Mouse (Mus musculus) gastrocnemius, postnatal 25 days (tissue): ENCODE results near the gene Ablim1. TPM values are rescaled to one million over a fixed set of nuclear protein-coding genes. Genes with fewer than 3 reads are reported as not detected.

Experiments used
- DNase-seq: peaks from one replicate; pipeline ENCODE4 v3.0.0; 2022
- total RNA-seq, 2 experiments: library from RNA; stranded (reverse); gene quantifications; 1 replicate in 1 of 2; 2 replicates in 1 of 2; pipeline ENCODE4 v1.2.3; 2021

The Ablim1 gene
- total RNA-seq, 2 experiments from 2014 or later: 37.6 to 41.4 TPM

DNA sequence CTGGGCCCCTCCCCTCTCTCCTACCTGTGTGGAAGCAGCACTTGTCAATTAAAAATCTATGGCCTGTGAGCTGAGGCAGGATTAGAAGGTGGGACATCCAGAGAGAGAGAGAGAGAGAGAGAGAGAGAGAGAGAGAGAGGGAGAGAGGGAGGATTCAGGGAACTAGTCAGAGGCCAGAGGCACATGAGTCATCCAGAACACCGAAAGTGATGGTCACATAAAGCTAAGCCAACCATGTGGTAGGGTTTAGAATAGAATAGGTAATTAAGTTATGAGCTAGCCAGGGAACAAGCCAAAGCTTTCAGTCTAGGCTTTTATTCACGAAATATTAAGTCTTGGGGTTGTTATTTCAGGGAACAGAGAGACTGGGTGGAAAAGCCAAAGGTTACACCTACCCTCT lies 10.1 kb downstream of the Ablim1 start:
- DNase-seq: no peak

- peak; percentile 40 for DNase-seq
Observed at GRCm38 (mm10) chr19:57301961-57302395, 12.7 kb downstream of the Ablim1 start.

- DNase-seq: no peak
Observed at GRCm38 (mm10) chr19:57298006-57298405, 16.7 kb downstream of the Ablim1 start.

DNA sequence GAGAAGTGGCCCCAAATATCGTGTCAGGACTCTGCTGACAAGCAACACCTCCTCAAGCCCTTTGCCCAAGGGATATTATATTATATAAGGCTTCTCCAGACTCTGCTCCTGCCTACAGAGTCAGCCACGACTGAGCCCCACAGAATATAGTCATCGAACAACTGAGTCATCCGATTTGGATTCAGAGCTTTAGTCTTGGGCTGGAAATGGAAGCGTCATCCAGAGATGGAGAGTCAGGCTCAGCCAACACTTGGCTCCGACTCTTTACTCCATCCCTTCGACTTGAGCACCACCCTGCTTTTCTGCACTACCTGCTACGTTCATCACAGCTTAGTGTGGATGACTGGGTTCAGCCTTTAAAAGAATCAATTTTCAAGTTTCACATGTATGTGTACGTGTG lies 17.3 kb downstream of the Ablim1 start:
- DNase-seq: peak; percentile 38

DNA sequence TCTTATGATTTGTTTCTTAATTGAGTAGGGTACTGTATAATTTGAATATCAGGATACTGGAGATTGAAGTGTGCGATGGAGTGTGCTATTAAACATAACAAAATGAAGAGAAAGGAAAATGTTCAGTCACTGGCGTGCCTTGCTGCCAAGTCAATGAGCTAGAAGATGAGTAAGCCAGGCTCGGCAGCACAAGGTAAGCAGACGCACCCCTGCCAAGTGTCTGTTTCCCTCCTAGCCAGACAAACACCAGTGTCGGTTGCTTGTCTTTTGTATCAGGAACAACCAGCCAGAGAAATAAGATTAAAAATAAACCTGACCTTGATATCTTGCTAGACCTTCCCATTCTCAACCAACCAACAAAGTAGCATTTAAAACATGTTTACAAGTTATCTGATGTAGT lies 18.2 kb downstream of the Ablim1 start:
- DNase-seq: peak; percentile 45

DNA sequence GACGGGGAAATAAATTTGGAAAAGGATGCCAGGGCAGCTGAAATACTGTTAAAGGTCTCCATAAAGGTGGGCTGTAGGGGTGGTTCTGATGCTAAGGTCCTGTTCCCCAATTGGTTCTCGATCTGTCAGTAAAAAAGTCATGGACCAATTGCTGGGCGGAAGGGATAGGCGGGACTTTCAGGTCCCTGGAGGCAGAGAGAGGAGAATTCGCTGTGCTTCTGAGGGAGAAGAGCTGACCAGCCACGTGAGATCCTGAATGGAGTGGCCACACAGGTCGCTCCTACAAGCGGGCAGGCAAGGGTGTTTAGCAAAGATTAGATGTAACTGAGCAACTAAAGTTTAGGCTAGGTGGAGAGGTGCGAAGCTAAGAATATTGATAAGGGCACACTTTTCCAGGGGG lies 19.2 kb downstream of the Ablim1 start:
- no peak for DNase-seq

DNA sequence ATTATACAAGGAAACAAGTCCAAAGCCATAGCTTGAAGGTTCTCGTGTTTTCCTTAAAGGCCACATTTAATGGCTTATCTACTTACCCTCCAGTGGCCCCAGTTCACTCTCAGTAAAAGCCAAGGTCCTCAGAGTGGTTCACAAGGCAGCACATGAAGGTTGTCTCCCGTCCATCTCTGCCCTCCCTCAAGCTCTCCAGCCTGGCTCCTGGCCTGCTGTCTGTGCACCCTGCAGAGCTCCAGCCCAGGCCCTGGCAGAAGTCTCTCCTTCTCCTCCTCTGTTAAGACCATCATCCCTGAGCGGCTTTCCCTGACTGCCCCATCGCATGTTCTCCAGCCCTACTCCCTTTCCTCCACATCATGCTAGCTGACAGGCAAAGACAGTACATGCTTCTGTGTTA lies 20.4 kb downstream of the Ablim1 start:
- no peak for DNase-seq

DNA sequence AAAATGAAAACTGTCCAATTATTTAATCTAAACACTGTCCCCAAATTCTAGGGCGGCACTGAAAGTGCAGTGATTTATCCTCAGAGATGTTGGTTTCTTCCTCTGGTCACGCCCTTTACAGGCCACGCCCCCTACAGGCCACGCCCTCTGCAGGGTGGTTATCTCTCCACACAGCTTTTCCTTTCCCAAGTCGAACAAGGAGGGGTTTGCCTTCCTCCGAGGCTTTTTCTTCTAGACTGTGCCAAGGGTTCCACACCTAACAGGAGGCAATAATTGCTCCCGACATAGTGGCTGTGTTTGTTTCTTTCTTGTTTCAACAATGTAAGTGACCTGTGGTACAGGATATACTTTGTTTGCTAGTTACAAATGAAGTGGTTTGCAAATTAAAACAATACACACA lies 21.0 kb downstream of the Ablim1 start:
- peak; percentile 71 for DNase-seq

DNA sequence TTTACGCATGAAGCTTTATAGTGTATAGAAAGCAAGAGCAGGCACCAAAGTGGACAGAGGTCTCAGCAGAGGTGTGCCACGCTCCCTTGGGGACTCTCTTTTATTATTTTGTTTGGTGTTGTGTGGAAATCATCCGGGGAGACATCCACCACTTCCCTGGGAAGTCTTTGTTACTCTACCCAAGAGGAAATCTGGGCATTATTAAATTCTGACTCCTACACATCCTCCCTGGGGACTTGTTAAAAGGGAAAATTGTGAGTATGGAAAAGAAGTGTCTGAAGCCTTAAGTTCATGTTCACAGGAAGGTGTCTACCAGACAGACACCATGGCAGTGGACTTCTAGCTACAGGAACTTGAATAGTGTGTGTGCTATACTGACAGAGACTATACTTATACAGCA lies 31.4 kb downstream of the Ablim1 start:
- DNase-seq: no peak

DNA sequence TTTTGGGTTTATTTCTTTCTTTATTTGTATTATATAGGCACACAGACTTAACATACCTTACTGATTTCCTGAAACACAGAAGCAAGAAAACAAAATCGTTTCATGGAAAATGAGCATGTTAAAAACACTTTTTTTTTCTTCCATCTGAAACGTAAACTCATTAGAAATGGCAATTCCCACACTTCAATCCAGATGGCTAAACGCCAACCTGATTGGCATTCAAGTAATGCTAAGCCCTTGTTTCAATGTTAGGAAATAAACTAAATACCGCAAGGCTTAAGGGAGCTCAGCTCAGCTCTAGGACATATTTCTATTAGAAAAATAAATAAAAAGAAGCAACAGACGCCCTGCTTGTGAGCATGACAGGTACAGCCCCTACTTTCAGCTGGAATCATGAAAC lies 32.1 kb downstream of the Ablim1 start:
- DNase-seq: no peak

- no peak for DNase-seq
Observed at GRCm38 (mm10) chr19:57279666-57280065, 35.1 kb downstream of the Ablim1 start.

- no peak for DNase-seq
Observed at GRCm38 (mm10) chr19:57278263-57278662, 36.5 kb downstream of the Ablim1 start.

GRCm38 (mm10) chr19:57277010-57277409 lies 37.7 kb downstream of the Ablim1 start:
- DNase-seq: no peak

- no peak for DNase-seq
Observed at GRCm38 (mm10) chr19:57275166-57275953, 39.4 kb downstream of the Ablim1 start.

- DNase-seq: no peak
Observed at GRCm38 (mm10) chr19:57274717-57275116, 40.0 kb downstream of the Ablim1 start.

DNA sequence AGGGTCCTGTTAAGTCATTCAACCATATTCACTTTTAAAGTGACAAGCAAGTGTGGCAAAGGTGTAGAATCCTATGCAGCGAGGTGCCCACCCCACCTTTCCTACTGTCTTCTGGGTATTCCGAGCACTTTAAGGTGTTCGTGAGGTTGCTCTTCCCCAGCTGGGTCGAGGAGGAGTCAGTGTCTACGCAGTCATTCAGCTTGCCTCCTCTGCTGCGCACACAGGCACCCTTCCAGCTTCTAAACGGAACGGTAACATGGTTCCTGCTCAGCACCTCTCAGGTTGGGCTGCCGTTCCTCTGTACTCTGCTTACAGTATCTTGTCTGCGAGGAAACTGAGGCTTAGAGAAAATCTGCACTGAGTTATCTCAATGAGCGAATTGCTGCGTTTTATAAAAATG lies 40.4 kb downstream of the Ablim1 start:
- no peak for DNase-seq

DNA sequence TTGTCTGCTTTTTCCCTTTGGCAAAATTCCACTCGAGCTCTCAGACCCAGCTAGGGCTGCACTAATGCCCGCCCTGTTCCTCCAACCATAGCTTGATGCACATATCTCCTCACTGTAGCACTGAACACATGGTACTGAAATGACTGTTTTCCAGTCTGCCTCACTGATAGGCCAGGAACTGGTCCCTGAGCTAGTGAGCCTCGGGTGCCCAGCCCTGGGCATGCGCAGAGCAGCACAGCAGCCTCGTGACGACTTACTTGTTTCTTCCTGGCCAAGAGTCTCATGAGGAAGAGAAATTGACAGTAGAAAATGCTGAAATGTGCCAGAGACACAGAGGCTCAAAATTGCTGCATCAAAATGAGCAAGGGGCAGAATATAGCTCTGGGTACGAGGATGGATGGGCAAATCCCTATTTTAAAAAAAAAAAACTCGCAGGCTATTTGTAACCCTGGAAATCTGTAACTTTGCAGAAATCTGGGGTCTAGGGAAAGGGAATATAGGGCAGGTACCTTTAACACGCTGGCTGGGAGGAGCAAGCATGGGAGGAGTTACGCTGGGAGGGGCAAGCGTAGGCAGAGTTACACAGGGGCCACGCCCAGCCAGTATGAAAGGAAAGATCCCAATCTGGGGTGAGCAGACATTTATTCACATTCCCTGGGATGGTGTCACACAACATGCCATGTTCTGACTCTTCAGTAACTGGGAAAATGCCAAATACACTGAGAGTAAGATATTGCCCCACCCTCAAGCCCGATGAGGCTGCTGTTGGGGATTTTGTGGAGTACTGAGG lies 41.7 kb downstream of the Ablim1 start:
- peak; percentile 71 for DNase-seq

DNA sequence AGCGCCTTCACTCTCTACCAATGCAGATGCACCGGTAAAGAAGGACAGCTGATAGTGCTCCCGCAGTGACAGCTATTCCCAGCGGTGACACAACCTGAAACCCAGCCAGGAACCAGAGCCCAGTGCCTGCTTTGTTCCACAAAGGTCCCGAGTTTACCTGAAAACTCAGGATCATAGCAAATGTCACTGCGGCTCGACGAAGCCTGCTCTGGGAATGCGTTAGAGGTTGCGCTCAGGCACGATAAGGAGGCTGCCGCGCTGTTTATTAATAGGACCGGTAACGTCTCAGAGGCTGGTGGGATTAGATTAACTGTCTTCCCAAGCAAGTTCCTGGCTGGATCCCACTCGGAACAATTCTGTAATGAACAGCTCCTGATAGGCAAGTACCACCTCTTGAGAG lies 43.0 kb downstream of the Ablim1 start:
- DNase-seq: no peak

GRCm38 (mm10) chr19:57270711-57271110 lies 44.0 kb downstream of the Ablim1 start:
- no peak for DNase-seq

- no peak for DNase-seq
Observed at GRCm38 (mm10) chr19:57269791-57270190, 44.9 kb downstream of the Ablim1 start.

DNA sequence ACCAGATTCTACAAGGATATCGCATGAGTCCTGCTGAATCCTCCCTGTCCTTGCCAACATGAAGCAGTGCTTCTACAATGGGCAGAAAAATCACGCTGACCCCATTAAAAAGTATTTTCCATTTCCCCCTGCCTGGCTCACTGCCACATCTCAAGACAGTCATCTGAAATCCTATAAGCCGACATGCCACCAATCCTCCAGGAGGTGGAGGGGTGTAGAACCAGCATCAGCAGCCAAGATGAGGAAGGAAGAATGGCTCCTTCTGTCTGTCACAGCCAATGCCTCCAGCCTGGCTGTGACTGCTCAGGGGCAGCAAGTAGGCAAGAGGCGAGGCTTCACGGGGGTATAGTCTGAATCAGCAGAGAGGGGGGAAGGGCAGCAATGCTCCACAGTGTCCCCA lies 47.2 kb downstream of the Ablim1 start:
- no peak for DNase-seq

GRCm38 (mm10) chr19:57266374-57267085 lies 48.2 kb downstream of the Ablim1 start:
- peak; percentile 19 for DNase-seq
